Mouse (Mus musculus) C2C12 (cell line): ENCODE results near the gene Rasgef1a. TPM values are rescaled to one million over a fixed set of nuclear protein-coding genes. Genes with fewer than 3 reads are reported as not detected.

Experiments used
- H3K27me3 ChIP-seq: one replicate; pipeline ENCODE4 v1.6.1; 2011; ENCODE audit not compliant: control insufficient read depth, insufficient read depth, insufficient read length
- H3K36me3 ChIP-seq: one replicate; pipeline ENCODE4 v1.6.1; 2011; ENCODE audit not compliant: control insufficient read depth, insufficient read depth
- H3K4me3 ChIP-seq: one replicate; pipeline ENCODE4 v1.5.1; 2011; ENCODE audit warnings: mild to moderate bottlenecking, control low read depth; ENCODE audit not compliant: poor library complexity, insufficient read depth, severe bottlenecking
- H3K79me2 ChIP-seq: one replicate; pipeline ENCODE4 v1.6.1; 2011; ENCODE audit not compliant: control insufficient read depth, insufficient read depth
- H3K79me3 ChIP-seq: one replicate; pipeline ENCODE4 v1.6.1; 2011; ENCODE audit warnings: low read depth, control low read depth
- H3ac ChIP-seq: one replicate; pipeline ENCODE3; 2011; ENCODE audit warnings: low read depth; ENCODE audit not compliant: control insufficient read depth, insufficient read length
- CEBPB ChIP-seq: IDR thresholded peaks from one replicate; pipeline ENCODE4 v1.6.1; 2011; ENCODE audit warnings: low read depth, mild to moderate bottlenecking, control low read depth, moderate library complexity
- CTCF ChIP-seq: IDR thresholded peaks from one replicate; pipeline ENCODE4 v1.5.1; 2011; ENCODE audit not compliant: control insufficient read depth, insufficient read depth, insufficient read length
- FOSL1 ChIP-seq: IDR thresholded peaks from one replicate; pipeline ENCODE4 v1.8.0; 2011; ENCODE audit warnings: mild to moderate bottlenecking, low read length; ENCODE audit not compliant: poor library complexity, insufficient read depth, severe bottlenecking
- MAX ChIP-seq: IDR thresholded peaks from one replicate; pipeline ENCODE4 v1.6.1; 2011; ENCODE audit warnings: mild to moderate bottlenecking, control low read depth
- MYOD1 ChIP-seq: IDR thresholded peaks from one replicate; pipeline ENCODE4 v1.6.1; 2011; ENCODE audit warnings: low read depth; ENCODE audit not compliant: control insufficient read depth, insufficient read length
- MYOG ChIP-seq: IDR thresholded peaks from one replicate; pipeline ENCODE4 v1.6.1; 2011; ENCODE audit not compliant: control insufficient read depth, insufficient read length; ENCODE audit errors: extremely low read depth
- USF1 ChIP-seq: IDR thresholded peaks from one replicate; pipeline ENCODE4 v1.6.1; 2011; ENCODE audit warnings: low read depth, mild to moderate bottlenecking, control low read depth, moderate library complexity
- microRNA-seq: library from miRNA; unstranded; fragments of <30 nt; microRNA quantifications from one replicate; pipeline ENCODE4, GENCODE M21; 2019; ENCODE audit warnings: borderline microRNAs expressed
- polyA plus RNA-seq: library from polyadenylated mRNA; unstranded; fragments of >200 nt; fragmentation: generic; extraction: Trizol; gene quantifications from one replicate; pipeline ENCODE4 v1.2.1, GENCODE M21; 2012; ENCODE audit warnings: missing spikeins

The Rasgef1a gene
- polyA plus RNA-seq, 1 experiment: 0.09 TPM

DNA sequence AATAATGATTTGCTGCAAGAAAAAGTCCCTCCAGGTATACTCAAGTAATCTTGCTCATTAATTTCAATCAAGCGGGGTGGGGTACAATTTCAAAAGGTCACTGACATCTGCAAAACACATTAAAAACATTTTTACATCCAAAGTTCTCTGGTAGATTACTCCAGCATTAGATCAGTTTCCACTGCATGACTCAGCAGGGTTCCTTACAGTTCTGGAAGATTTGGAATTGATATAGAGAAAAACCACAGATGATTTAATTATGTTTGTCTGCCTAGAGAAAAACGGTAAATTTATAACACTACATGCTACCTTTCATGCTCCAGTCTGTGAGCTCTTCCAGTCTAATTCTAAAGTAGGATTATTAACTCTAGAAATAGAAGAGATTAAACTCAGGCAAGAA lies 118.8 kb downstream of the Rasgef1a start:
- Histone ChIP-seq H3K4me3 (no peak overlapping the region), H3K36me3 (peaks cover 5% of the 10 kb centered on the region), H3K79me2 (peaks cover 58% of the 10 kb centered on the region), H3K79me3 (peaks cover 34% of the 10 kb centered on the region), H3K27me3 (no peaks in the 10 kb centered on the region), H3ac (no peak overlapping the region)
- TF ChIP-seq MAX (peak; percentile 26), CEBPB (no peak)

GRCm38 (mm10) chr6:118134461-118134860 lies 123.2 kb downstream of the Rasgef1a start:
- Histone ChIP-seq H3K4me3 (no peak overlapping the region), H3K36me3 (no peaks in the 10 kb centered on the region), H3K79me3 (peaks cover 43% of the 10 kb centered on the region), H3K27me3 (no peaks in the 10 kb centered on the region), H3K79me2 (peaks cover 73% of the 10 kb centered on the region), H3ac (no peak overlapping the region)
- TF ChIP-seq USF1 (no peak), MAX (no peak), FOSL1 (no peak), CEBPB (no peak), MYOD1 (no peak), CTCF (no peak), MYOG (no peak)

DNA sequence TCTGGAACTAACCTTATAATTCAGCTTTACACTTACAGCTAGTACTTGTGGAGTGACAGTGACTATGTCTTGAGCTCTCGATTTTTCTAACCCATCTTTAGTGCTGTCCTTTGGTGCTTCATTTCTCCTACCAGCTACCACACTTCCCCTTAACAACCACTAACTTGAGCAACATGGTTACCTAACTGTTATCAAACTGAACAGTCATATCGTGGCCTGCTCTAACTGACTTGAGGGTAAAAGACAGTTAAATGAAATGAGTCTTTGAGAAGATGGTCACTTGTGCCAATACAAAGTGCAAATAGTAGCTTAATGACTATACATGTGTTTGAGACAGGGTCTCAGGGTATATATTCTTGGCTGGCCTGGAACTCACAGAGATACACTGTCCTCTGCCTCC lies 125.9 kb downstream of the Rasgef1a start:
- no peak overlapping the region for H3ac ChIP-seq
- H3K4me3 ChIP-seq: no peak overlapping the region
- H3K36me3 ChIP-seq: no peaks in the 10 kb centered on the region
- no peak for TF ChIP-seq CEBPB
- TF ChIP-seq FOSL1: no peak
- no peak for TF ChIP-seq MAX
- TF ChIP-seq MYOD1: no peak
- no peak for TF ChIP-seq USF1
- no peak for TF ChIP-seq MYOG
- TF ChIP-seq CTCF: no peak
- H3K79me2 ChIP-seq: peaks cover 64% of the 10 kb centered on the region
- H3K27me3 ChIP-seq: no peaks in the 10 kb centered on the region
- H3K79me3 ChIP-seq: peaks cover 34% of the 10 kb centered on the region

GRCm38 (mm10) chr6:118138731-118139709 lies 127.8 kb downstream of the Rasgef1a start, which contains the start of gene Csgalnact2:
Gene Csgalnact2 (minus strand): TSS chr6:118139140.
- Histone ChIP-seq H3K27me3 (no peaks in the 10 kb centered on the region), H3K79me3 (peaks cover 21% of the 10 kb centered on the region)

DNA sequence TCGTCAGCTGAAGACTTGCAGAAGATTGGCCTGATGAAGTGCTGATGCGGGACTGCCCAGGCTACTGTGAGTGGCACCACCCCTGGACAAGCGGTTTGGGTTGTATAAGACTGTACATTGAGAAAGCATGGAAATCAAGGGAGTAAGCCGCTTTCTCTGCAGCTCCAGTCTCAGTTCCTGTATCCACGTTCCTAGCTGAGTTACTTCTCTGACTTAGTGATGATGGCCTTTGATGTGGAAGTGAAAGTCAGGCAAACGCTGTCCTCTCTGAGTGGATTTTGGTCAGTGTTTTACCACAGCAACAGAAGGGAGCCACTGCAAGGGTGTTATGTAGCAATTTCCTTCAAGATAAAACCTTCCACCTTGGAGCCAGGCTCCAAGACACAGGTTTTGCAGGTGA lies 129.7 kb downstream of the Rasgef1a start:
- H3K27me3 ChIP-seq: no peaks in the 10 kb centered on the region

More at GRCm38 (mm10) chr6:118138731-118139709, 127.8 kb downstream of the Rasgef1a start, which contains the start of gene Csgalnact2:
- H3K36me3 ChIP-seq: no peaks in the 10 kb centered on the region
- peak within 1 kb of the TSS; percentile 61 for H3K4me3 ChIP-seq
- TF ChIP-seq MAX: peak; percentile 31
- TF ChIP-seq MYOG: no peak
- no peak for TF ChIP-seq USF1
- peak within 1 kb of the TSS; percentile 91 for H3ac ChIP-seq
- H3K79me2 ChIP-seq: peaks cover 45% of the 10 kb centered on the region

More for the DNA sequence above, 129.7 kb downstream of the Rasgef1a start:
- Histone ChIP-seq H3K79me2 (peaks cover 26% of the 10 kb centered on the region), H3K79me3 (peaks cover 12% of the 10 kb centered on the region), H3K4me3 (no peak overlapping the region), H3K36me3 (no peaks in the 10 kb centered on the region), H3ac (no peak overlapping the region)
- TF ChIP-seq CEBPB (no peak), MYOG (no peak), FOSL1 (no peak), CTCF (no peak), MYOD1 (no peak), USF1 (no peak), MAX (no peak)

Small RNA genes within 50 kb of the gene (microRNA-seq; reads per million reads assigned to microRNA genes)
- not detected for gene Mir7044

Other genes starting within 250 kb of the Rasgef1a start
- gene Zfp637, start 170.3 kb upstream of the Rasgef1a start, polyA plus RNA-seq: 53.2 TPM
- 4.4 TPM for gene Zfp239, start 149.3 kb upstream of the Rasgef1a start, polyA plus RNA-seq
- gene Hnrnpf, start 111.1 kb upstream of the Rasgef1a start, polyA plus RNA-seq: 374 TPM
- 0.75 TPM for gene Fxyd4, start 73.7 kb upstream of the Rasgef1a start, polyA plus RNA-seq
- 4.6 TPM for gene Csgalnact2, start 127.7 kb downstream of the Rasgef1a start, polyA plus RNA-seq
- 0.25 TPM for gene Ret, start 186.3 kb downstream of the Rasgef1a start, polyA plus RNA-seq